Mouse (Mus musculus) left cerebral cortex, adult 8-10 months (tissue): Measurements from ENCODE around the gene Kcnc1. TPM values are rescaled to one million over a fixed set of nuclear protein-coding genes. Genes with fewer than 3 reads are reported as not detected.

Source experiments
- DNase-seq, 2 experiments: peaks; one replicate each; pipeline ENCODE4 v3.0.0; 2022; ENCODE audit warnings: low spot score in 2 of 2
- total RNA-seq, 4 experiments: library from RNA; stranded (reverse); gene quantifications; 2 replicates each; pipeline ENCODE4 v1.2.4; 2022

The Kcnc1 gene
- 100 to 1,000 TPM; 134 to 153 (median 136) TPM for total RNA-seq

DNA sequence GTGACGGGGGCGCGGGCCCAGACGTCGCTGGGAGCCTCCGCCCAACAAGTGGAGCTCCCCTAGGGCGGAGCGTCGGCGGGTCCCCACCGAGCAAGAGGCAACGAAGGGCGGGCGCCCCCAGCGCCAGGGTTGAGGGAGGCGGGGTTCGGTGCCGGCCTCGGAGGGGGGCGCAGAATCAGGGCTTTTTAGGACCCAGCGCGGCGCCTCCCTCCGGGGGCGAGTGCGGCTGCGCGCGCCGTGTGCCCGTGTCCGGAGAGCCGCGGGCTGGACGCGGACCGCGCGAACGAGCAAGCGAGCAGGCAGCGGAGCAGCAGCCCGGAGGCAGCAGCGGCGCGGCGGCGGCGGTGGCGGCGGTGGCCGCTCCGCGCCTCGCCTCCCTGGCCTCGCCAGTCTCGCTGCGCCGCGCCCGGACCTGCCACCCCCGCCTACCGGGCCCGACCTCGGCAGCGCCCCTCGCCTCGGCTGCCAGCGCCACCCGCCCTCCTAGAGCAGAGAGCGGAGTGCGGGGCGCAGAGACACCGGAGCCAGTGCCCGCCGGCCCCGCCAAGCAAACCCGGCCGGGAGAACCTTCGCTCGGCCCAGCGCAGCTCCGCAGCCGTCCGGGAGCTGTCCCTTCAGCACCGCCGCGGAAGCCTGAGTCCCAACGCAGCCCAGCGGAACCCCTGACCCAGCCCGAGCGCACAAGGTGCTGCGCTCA, at the start of gene Kcnc1:
Gene Kcnc1 (plus strand): TSS at position 267 of the 697 bp plus-strand sequence.
- peak; percentile 49 to 72 for DNase-seq

DNA sequence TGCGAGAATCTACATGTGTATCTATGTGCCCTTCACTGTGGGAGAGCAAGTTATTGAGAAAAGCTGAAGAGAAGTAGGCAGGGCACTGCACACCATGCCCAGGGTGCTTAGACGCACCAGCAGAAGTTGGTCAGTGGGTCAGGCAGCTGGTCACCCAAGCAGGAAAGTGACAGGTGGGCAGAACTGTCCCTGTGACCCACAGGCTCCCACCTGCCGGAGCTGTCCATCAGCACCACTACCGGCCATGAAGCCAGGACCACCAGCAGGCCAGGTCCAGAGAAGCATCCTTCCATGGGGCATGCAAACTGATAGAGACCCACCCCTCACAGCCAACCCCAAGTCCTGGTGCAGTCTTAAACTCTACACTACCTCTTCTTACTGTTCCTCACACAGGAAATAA, 48.6 kb upstream of the Kcnc1 start:
- DNase-seq = no peak

- DNase-seq = no peak
These were observed 47.5 kb upstream of the Kcnc1 start for GRCm38 (mm10) chr7:46348813-46349212.

DNA sequence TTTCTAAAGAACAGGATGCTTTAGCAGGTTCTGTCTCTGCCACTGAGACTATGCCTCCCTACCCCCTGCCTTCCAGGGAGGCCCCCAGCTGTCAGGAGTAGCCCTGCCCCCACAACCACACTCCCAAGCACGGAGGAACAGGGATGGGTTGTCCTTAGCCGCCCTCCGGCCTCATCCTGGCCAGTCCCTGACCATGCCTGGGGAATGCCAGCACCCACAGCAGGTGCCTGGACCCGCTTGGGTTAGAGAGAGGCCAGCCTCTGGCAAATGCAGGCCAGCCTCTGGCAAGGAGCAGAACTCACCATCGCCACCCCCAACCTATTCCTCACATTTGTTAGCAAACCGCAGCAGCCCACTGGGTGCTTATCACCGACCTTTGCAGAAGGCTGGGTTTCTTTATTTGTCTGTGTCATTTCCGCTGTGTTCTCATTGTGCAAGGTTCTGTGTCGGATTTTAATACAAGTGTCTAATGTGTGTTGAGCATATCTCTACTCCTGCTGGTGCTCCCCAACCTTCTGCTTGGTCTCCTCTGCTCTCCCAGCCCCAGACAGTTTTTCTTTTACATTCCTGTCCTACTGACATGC, 46.1 kb upstream of the Kcnc1 start:
- no peak for DNase-seq

DNA sequence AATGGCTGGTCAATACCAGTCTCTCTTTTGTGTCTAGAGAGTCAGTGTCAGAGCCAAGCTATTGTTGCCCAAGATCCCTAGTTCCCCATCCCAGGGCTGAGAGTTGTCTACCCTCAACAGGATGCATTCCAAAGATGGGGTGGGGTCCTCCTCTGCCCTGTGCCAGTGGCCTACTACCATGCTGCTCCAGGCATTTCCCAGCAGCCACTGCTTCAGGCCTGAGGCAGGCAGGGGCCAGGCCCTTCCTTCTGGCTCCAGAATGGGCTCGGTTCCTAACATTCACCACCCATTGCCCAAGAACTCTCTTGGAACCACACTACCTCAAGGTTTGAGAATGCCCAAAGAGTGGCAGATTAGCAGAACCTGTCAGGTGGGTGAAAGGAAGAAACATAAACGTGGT, 43.5 kb upstream of the Kcnc1 start:
- no peak for DNase-seq

DNA sequence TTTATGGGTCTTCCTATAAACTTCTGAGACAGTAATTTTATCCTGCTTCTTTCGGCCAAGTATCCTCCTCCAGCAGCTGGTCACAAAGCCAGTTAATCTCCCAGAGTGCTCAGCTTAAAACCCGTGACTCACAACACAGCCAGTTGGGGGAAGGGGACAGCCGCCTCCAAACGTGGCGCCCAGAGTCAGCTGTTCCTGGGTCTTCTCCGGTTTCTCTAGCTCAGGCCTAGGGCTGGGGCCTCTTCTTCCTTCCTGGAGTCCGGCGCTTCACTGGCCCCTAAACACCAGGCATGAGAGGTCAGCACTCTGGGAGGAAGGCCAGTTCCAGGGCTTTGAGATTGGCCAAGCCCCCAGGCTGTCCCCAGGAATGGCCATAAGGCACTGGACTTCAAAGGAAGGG, 43.1 kb upstream of the Kcnc1 start:
- DNase-seq = no peak

DNA sequence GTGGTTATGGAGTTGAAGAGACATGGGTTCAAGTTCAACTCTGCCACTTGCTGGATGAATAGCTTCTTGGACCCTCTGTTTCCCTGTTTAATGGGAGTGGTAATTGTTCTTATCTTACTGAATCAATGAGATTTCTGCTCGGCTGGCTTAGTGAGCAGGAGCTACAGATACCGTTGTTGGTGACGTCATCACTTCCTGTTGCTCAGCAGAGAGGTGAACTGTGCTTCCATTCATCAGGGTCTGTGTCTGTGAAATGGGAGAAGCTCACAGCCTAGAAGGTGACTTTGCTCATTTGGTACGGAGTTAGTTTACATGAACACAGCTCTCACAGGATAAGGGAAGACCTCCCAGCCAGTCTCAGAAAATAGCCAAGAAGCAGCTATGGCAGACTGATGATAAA, 42.4 kb upstream of the Kcnc1 start:
- DNase-seq = no peak

DNA sequence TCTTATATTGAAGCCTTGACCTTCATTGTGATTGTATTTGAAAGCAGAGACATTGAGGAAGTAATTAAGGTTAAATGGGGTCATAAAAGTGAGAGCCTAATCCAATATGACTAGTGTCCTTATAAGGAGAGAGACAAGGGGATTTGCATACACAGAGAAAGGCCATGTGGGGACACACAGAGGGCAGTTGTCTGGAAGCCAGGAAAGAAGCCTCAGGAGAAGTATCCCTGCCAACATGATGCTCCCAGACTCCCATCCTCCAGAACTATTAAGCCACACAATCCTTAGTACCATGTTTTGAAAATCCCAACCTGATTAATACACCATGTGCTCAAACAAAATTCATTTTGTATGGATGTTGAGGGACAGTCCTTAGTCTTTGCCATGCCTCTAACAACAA, 34.5 kb upstream of the Kcnc1 start:
- no peak for DNase-seq

DNA sequence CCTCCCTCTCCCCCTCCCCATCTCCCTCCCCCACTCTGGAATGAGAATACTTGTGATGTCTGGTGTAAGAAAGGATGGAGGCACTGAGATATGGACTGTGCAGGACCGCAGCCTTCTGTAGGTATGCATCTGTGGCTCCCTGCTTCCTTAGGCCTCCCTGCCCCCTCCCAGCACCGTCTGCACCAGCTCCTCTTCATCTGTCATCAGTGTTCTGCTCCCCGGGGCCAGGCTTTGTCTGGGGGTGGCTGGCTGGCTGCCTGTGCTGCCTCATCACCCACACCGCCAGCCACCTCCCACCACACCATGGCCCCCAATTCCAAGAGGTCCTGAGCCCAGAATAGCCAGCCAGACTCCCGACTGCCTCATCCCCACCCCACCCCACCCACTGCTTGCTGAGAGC, 32.1 kb upstream of the Kcnc1 start:
- peak in 1 of 2 experiments; percentile 49 for DNase-seq

- DNase-seq = no peak
These were observed 30.5 kb upstream of the Kcnc1 start for GRCm38 (mm10) chr7:46365810-46366209.

DNA sequence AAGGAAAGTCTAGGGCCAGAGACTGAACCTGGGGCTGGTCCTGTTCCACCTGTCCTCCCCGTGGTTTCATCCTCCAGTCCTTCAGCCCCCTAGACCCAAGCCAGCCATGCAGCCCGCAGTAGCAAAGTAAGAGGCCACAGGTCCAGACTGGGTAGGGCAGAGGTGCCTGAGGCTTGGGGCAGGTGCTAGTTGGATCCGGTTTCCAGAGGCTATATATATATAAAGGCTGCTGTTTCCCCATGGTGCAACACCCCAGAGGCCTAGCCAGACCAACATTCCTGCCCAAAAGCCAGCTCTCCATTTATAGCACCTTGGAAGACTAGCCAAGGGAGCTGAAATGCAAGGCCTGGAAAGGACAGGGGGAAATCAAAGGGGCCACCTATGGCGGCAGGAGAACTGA, 25.2 kb upstream of the Kcnc1 start:
- no peak for DNase-seq

GRCm38 (mm10) chr7:46376172-46377007, 19.9 kb upstream of the Kcnc1 start, which contains the start of gene Myod1:
TSS of gene Myod1 (plus strand) at chr7:46376474.
- DNase-seq = no peak

GRCm38 (mm10) chr7:46377008-46377346, 19.3 kb upstream of the Kcnc1 start:
- DNase-seq = no peak

DNA sequence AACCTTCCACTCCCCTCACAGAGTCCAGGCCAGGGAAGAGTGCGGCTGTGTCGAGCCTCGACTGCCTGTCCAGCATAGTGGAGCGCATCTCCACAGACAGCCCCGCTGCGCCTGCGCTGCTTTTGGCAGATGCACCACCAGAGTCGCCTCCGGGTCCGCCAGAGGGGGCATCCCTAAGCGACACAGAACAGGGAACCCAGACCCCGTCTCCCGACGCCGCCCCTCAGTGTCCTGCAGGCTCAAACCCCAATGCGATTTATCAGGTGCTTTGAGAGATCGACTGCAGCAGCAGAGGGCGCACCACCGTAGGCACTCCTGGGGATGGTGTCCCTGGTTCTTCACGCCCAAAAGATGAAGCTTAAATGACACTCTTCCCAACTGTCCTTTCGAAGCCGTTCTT, 18.2 kb upstream of the Kcnc1 start:
- DNase-seq = no peak

DNA sequence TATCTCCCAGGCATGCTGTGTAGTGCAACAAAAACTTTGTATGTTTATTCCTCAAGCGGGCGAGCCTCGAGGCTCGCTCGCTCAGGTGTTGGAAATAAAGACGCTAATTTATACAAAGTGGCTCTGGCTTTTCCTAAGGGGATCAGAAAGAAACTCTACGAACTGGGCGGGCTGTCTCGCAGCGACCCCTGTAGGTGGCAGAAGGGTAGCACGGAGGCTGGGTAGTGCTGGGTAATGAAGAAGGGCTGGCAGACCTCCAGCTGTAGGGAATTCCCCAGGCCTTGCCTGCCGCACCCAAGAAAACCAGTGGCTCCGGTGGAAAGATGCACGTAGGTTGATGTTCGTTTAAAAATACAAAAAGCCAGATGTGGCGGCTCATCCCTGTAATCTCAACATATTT, 17.3 kb upstream of the Kcnc1 start:
- no peak for DNase-seq

- no peak for DNase-seq
These were observed 15.7 kb upstream of the Kcnc1 start for GRCm38 (mm10) chr7:46380625-46381024.

DNA sequence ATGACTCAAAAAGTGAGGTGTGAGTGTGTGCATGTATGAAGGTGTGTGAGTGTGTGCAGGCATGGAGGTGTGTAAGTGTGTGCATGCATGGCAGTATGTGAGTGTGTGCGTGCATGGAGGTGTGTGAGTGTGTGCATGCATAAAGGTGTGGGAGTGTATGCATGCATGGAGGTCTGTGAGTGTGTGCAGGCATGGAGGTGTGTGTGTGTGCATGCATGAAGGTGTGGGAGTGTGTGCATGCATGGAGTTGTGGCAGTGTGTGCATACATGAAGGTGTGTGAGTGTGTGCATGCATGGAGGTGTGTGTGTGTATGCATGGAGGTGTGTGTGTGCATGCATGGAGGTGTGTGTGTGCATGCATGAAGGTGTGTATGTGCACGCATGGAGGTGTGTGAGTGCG, 8.9 kb upstream of the Kcnc1 start:
- no peak for DNase-seq

DNA sequence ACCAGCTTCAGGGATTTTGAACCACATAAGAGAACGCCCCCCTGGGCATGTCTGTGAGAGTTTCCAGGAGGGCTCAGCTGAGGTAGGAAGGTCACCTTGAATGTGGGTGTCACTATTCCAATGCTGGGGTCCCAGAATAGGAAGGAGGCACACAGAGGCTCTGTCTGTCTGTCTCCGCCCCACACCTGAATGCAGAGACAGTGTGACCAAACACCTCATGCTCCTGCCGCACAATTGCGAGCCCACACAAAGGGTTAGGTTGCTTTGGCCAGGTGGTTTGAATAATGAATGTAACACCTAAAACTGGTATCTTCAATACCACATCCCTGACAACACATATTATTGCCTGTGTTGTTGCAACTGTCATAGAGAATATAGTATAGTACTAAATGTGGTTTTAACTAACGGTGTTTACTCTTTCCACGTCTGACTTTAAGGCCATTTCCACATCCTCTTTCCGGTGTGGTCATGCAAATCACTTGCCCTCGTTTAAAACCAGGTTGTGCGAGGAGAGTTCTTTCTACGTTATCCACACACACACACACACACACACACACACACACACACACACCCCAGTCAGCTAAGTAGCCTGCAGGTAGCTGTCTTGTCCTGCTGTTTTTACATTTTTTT, 6.7 kb upstream of the Kcnc1 start:
- no peak for DNase-seq

GRCm38 (mm10) chr7:46390226-46390625, 6.1 kb upstream of the Kcnc1 start:
- DNase-seq = no peak

GRCm38 (mm10) chr7:46391701-46392100, 4.6 kb upstream of the Kcnc1 start:
- no peak for DNase-seq

DNA sequence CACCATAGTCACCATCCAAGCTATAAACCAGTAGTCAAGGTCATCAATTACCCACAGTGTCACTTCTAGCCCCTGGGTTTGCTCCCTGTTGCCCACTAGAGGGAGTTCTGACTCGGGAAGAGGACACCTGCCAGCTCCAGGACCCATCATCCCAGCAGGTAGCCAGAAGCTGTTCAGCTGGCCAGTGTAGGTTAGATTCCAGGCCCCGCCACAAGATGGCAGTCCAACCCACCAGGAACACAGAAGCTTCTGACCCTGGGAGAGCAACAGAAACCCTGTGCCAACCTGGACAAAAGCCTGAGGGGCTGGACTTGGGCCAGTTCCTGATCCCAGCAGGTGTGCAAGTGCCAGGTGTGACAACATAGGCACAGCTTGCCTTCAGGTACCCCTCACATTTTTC, 3.2 kb upstream of the Kcnc1 start:
- peak; percentile 69 to 85 for DNase-seq
